Mouse (Mus musculus) liver, embryonic 14.5 days (tissue): ENCODE measurements around the gene Dguok.

ENCODE experiments used
- CTCF ChIP-seq: IDR thresholded peaks from 2 replicates; pipeline ENCODE4 v1.5.1; 2016; ENCODE audit warnings: antibody characterized with exemption, low read depth, control low read depth
- EP300 ChIP-seq: IDR thresholded peaks from 2 replicates; pipeline ENCODE4 v1.6.1; 2016; ENCODE audit warnings: antibody characterized with exemption, low read depth

GRCm38 (mm10) chr6:83518637-83519036, 11.9 kb upstream of the Dguok start:
- no peak for TF ChIP-seq CTCF
- TF ChIP-seq EP300 = no peak
